Mouse (Mus musculus): ENCODE measurements at regions not wholly inside any gene's neighbourhood (a gene's known extent, or its start where the extent isn't known, plus 50 kb on each side); places are given as distances from the start of the nearest gene placed in this dataset.

DNA sequence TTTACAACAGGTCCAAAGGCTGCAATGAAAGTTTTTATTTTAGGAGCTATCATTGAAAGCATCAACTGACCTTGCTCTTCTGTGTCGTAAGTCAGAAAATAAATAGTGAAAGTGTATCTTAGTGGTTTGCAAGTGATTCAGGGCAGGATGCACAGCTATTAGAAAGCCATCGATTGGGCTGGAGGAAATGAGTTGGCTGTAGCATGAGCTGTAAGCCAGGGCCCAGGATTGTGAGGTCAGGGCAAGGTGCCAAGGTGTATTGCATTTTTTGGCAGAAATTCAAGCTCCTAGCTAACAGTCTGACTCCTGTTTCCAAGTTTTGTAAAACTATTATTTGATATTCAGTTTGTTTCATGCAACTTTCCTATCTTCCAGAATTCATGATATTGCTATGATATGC is 381.8 kb downstream of the Gm16223 start:
- no peak for TF ChIP-seq CTCF (conservative IDR thresholded peaks at IDR 0.05; ENCODE audit: insufficient read depth, insufficient read length, low read depth, low read length)
- TF ChIP-seq POLR2A (IDR thresholded peaks at IDR 0.05; ENCODE audit: low read depth, low read length) = no peak
- 40% methylated on average over 2 of the region's 2 CpGs for WGBS
- no peaks in the 10 kb centered on the region for H3K27me3 ChIP-seq (replicated peaks; ENCODE audit: control insufficient read depth, insufficient read depth, low read length)
- DNase-seq = peak; percentile 24
- H3K36me3 ChIP-seq (ENCODE audit: control insufficient read depth, insufficient read depth, low read length) = no peaks in the 10 kb centered on the region
- H3K4me3 ChIP-seq (ENCODE audit: insufficient read depth, low read depth, low read length) = no peak overlapping the region
- no peak overlapping the region for H3K27ac ChIP-seq (ENCODE audit: insufficient read depth, low read depth, low read length)
- H3K4me1 ChIP-seq (ENCODE audit: control insufficient read depth, insufficient read depth, low read length) = no peaks in the 10 kb centered on the region

DNA sequence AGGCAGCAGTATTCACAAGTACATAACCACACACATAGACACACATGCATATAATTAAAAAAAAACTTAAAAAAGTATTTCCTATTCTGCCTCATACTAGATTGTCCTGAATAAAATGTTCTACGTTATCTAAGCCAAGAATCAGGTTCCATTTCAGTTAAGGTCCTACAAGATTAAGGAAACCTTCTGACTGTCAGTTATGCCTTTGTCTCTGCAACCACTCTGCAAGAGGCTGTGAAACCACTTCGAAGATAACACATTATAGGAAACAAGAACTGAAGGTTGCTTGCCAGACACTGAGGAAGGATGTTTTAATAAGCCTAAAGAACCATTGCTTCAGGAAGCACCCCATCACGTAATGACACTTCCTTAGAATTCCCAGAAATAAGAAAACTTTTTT is 385.9 kb downstream of the Gm16223 start:
- Histone ChIP-seq H3K4me1 (ENCODE audit: control insufficient read depth, insufficient read depth, low read length) (no peaks in the 10 kb centered on the region), H3K36me3 (ENCODE audit: control insufficient read depth, insufficient read depth, low read length) (no peaks in the 10 kb centered on the region), H3K4me3 (ENCODE audit: insufficient read depth, low read depth, low read length) (no peak overlapping the region), H3K27me3 (replicated peaks; ENCODE audit: control insufficient read depth, insufficient read depth, low read length) (no peaks in the 10 kb centered on the region), H3K27ac (ENCODE audit: insufficient read depth, low read depth, low read length) (no peak overlapping the region)
- DNase-seq = no peak
- WGBS = 50% methylated on average over 3 of the region's 3 CpGs
- TF ChIP-seq POLR2A (IDR thresholded peaks at IDR 0.05; ENCODE audit: low read depth, low read length) (no peak), CTCF (conservative IDR thresholded peaks at IDR 0.05; ENCODE audit: insufficient read depth, insufficient read length, low read depth, low read length) (no peak)

DNA sequence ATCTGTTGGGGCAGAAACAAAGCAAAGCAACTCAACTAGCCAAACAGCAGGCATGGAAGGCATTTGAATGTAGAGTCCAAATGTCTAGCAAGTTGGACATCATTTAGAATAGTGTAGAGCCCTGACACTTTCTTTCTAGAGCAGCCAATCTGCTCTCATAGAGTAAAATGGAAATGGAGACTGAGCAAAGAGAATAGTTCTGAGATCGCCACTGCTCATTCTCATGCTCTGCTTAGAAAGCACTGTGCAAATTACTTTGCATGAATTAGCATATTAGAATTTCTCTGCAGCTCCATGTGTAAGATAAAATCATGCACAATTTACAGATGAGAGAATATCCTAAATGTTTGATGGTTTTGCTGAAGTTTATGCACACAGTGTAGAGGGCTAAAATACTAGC is 393.4 kb downstream of the Gm16223 start:
- Histone ChIP-seq H3K36me3 (ENCODE audit: control insufficient read depth, insufficient read depth, low read length) (no peaks in the 10 kb centered on the region), H3K4me3 (ENCODE audit: insufficient read depth, low read depth, low read length) (no peak overlapping the region), H3K27me3 (replicated peaks; ENCODE audit: control insufficient read depth, insufficient read depth, low read length) (no peaks in the 10 kb centered on the region), H3K27ac (ENCODE audit: insufficient read depth, low read depth, low read length) (no peak overlapping the region), H3K4me1 (ENCODE audit: control insufficient read depth, insufficient read depth, low read length) (no peaks in the 10 kb centered on the region)
- DNase-seq = no peak
- no peak for TF ChIP-seq CTCF (conservative IDR thresholded peaks at IDR 0.05; ENCODE audit: insufficient read depth, insufficient read length, low read depth, low read length)
- WGBS = 90% methylated on average over 1 of the region's 1 CpGs

DNA sequence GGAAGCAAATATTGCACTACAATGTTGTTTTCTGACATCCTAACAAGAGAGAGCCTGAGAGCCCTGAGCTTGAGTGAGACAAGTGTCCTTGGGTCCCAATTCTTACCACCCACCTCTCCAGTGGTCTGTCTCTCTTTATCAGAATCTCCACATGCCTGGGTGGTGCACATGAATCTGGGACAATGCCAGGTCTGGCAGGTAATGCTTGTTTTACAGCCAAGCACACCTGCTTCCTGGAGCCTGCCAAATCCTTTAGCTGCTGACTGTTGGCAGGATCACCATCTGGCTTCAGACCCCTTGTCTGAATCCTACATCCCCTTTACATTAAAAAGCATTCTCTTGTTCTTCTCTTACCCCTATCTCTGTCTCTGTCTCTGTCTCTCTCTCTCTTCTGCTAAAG is 397.1 kb downstream of the Gm16223 start:
- H3K4me3 ChIP-seq (ENCODE audit: insufficient read depth, low read depth, low read length) = no peak overlapping the region
- no peaks in the 10 kb centered on the region for H3K4me1 ChIP-seq (ENCODE audit: control insufficient read depth, insufficient read depth, low read length)
- no peak overlapping the region for H3K27ac ChIP-seq (ENCODE audit: insufficient read depth, low read depth, low read length)
- DNase-seq = no peak
- TF ChIP-seq POLR2A (IDR thresholded peaks at IDR 0.05; ENCODE audit: low read depth, low read length) (no peak), CTCF (conservative IDR thresholded peaks at IDR 0.05; ENCODE audit: insufficient read depth, insufficient read length, low read depth, low read length) (no peak)
- no peaks in the 10 kb centered on the region for H3K36me3 ChIP-seq (ENCODE audit: control insufficient read depth, insufficient read depth, low read length)
- no peaks in the 10 kb centered on the region for H3K27me3 ChIP-seq (replicated peaks; ENCODE audit: control insufficient read depth, insufficient read depth, low read length)

DNA sequence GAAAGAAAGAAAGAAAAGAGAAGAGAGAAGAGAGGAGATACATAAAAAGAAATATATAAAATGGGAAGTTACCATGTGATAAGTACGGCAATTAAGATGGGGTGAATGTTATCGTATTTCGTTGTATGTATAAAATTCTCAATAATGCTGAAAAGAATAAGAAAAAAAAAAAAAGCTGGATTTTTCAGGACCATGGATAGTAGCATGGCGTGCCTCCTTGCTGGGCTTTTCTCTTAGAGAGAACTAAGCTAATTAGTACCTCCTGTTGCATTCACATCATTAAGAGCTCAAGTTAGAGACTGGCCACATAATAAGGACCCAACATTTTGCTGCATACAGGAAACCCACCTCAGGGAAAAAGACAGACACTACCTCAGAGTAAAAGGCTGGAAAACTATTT is 405.7 kb downstream of the Gm16223 start:
- no peak for DNase-seq
- H3K4me3 ChIP-seq (ENCODE audit: insufficient read depth, low read depth, low read length) = no peak overlapping the region
- H3K27me3 ChIP-seq (replicated peaks; ENCODE audit: control insufficient read depth, insufficient read depth, low read length) = no peaks in the 10 kb centered on the region
- TF ChIP-seq POLR2A (IDR thresholded peaks at IDR 0.05; ENCODE audit: low read depth, low read length) (no peak), CTCF (conservative IDR thresholded peaks at IDR 0.05; ENCODE audit: insufficient read depth, insufficient read length, low read depth, low read length) (no peak)
- H3K4me1 ChIP-seq (ENCODE audit: control insufficient read depth, insufficient read depth, low read length) = no peaks in the 10 kb centered on the region
- H3K36me3 ChIP-seq (ENCODE audit: control insufficient read depth, insufficient read depth, low read length) = no peaks in the 10 kb centered on the region
- no peak overlapping the region for H3K27ac ChIP-seq (ENCODE audit: insufficient read depth, low read depth, low read length)
- WGBS = 76% methylated on average over 4 of the region's 4 CpGs

DNA sequence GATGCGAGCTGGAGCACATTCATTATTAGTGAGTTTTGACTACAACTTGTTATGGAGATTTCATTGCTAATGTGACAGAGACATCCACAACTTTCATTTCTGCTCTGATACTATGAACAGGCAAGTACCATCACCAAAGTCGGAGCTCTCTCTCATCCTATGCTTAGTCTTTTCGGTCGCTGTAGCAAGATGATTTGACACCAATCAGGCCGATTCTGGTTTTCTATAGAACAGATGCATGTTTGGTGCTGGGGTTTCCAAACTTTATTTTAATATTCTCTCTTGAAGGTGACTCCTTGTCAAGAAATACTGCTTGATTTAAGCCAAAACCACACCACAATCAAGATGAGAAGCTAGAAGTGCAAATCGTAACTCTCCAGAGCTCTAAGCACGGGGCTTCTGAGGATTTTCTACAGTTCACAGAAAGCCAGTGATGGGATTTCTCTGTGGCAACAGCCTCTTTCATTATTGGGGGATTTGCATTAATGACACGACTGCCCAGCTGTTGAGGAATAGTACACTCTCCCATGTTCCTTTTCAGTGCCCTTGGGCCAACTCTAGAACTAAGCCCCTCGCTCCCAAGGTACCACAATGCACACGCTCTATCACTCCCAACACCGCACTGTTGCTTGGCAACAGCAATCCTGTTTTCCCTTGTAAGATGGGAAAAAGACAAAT is 434.5 kb downstream of the Gm16223 start:
- no peak overlapping the region for H3K27ac ChIP-seq (ENCODE audit: insufficient read depth, low read depth, low read length)
- no peaks in the 10 kb centered on the region for H3K36me3 ChIP-seq (ENCODE audit: control insufficient read depth, insufficient read depth, low read length)
- no peaks in the 10 kb centered on the region for H3K27me3 ChIP-seq (replicated peaks; ENCODE audit: control insufficient read depth, insufficient read depth, low read length)
- H3K4me1 ChIP-seq (ENCODE audit: control insufficient read depth, insufficient read depth, low read length) = no peaks in the 10 kb centered on the region
- 83% methylated on average over 11 of the region's 11 CpGs for WGBS
- no peak for DNase-seq
- no peak overlapping the region for H3K4me3 ChIP-seq (ENCODE audit: insufficient read depth, low read depth, low read length)
- TF ChIP-seq CTCF (conservative IDR thresholded peaks at IDR 0.05; ENCODE audit: insufficient read depth, insufficient read length, low read depth, low read length) (no peak), POLR2A (IDR thresholded peaks at IDR 0.05; ENCODE audit: low read depth, low read length) (no peak)

DNA sequence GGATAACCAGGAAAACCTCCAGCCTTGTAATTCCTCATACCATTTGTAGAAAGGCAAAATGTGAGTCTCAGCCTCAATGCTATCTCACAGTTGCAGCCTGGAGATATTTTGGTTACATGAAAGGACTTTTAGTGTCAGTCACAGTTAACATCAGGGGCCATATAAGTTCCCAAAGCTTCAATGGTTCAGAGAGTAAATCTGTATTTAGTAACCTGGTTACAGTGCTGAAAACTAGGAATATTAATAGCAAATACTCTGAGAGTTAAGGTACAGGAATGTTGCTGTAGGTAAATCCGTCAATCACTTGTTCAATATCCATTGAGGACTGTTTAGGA is 435.0 kb downstream of the Gm16223 start:
- H3K4me1 ChIP-seq (ENCODE audit: control insufficient read depth, insufficient read depth, low read length) = no peaks in the 10 kb centered on the region
- no peak overlapping the region for H3K4me3 ChIP-seq (ENCODE audit: insufficient read depth, low read depth, low read length)
- 80% methylated on average over 1 of the region's 1 CpGs for WGBS
- H3K27ac ChIP-seq (ENCODE audit: insufficient read depth, low read depth, low read length) = no peak overlapping the region
- TF ChIP-seq POLR2A (IDR thresholded peaks at IDR 0.05; ENCODE audit: low read depth, low read length) (no peak), CTCF (conservative IDR thresholded peaks at IDR 0.05; ENCODE audit: insufficient read depth, insufficient read length, low read depth, low read length) (no peak)
- H3K36me3 ChIP-seq (ENCODE audit: control insufficient read depth, insufficient read depth, low read length) = no peaks in the 10 kb centered on the region
- DNase-seq = no peak
- H3K27me3 ChIP-seq (replicated peaks; ENCODE audit: control insufficient read depth, insufficient read depth, low read length) = no peaks in the 10 kb centered on the region

DNA sequence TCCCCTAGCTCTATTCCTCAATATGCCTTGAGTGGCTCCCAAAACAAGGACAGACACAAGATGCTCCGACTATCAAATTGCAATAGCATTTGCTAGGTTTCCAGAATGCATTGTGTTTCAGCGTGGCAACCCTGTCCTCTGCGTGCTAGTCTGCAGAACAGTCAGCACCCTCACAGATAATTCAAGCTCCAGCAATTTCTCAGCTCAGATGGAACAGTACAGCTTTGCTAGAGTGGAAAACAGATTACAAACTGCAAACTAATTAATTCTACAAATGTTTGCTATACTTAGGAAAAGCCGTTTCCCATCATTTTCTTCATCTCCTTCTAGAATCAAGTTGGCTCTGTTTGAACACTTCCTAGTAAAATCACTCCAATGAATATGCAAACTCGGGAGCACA is 441.4 kb downstream of the Gm16223 start:
- WGBS = 71% methylated on average over 5 of the region's 5 CpGs
- no peak overlapping the region for H3K27ac ChIP-seq (ENCODE audit: insufficient read depth, low read depth, low read length)

More for the DNA sequence above, 441.4 kb downstream of the Gm16223 start:
- no peak overlapping the region for H3K4me3 ChIP-seq (ENCODE audit: insufficient read depth, low read depth, low read length)
- no peaks in the 10 kb centered on the region for H3K4me1 ChIP-seq (ENCODE audit: control insufficient read depth, insufficient read depth, low read length)
- TF ChIP-seq CTCF (conservative IDR thresholded peaks at IDR 0.05; ENCODE audit: insufficient read depth, insufficient read length, low read depth, low read length) (no peak), POLR2A (IDR thresholded peaks at IDR 0.05; ENCODE audit: low read depth, low read length) (no peak)
- no peak for DNase-seq
- H3K27me3 ChIP-seq (replicated peaks; ENCODE audit: control insufficient read depth, insufficient read depth, low read length) = no peaks in the 10 kb centered on the region
- H3K36me3 ChIP-seq (ENCODE audit: control insufficient read depth, insufficient read depth, low read length) = no peaks in the 10 kb centered on the region

All from kidney, adult 2 months (tissue).